Mouse (Mus musculus): ENCODE results near the gene Tyrobp.

The Tyrobp gene

GRCm38 (mm10) chr7:30429327-30429726 lies 15.8 kb downstream of the Tyrobp start:
- no peak for DNase-seq

- no peak for DNase-seq
These were observed 16.6 kb downstream of the Tyrobp start for GRCm38 (mm10) chr7:30430191-30430590.

GRCm38 (mm10) chr7:30431793-30432192 lies 18.2 kb downstream of the Tyrobp start:
- DNase-seq = peak; percentile 53 to 69

- DNase-seq = no peak
These were observed 20.7 kb downstream of the Tyrobp start for GRCm38 (mm10) chr7:30434238-30434637.

- no peak for DNase-seq
These were observed 21.1 kb downstream of the Tyrobp start for GRCm38 (mm10) chr7:30434701-30435100.

GRCm38 (mm10) chr7:30435156-30435555 lies 21.6 kb downstream of the Tyrobp start:
- no peak for DNase-seq

- no peak for DNase-seq
These were observed 23.3 kb downstream of the Tyrobp start for GRCm38 (mm10) chr7:30436879-30437278.

GRCm38 (mm10) chr7:30439734-30440133 lies 26.2 kb downstream of the Tyrobp start:
- DNase-seq = no peak

- peak in 1 of 2 experiments; percentile 57 for DNase-seq
These were observed 27.1 kb downstream of the Tyrobp start for GRCm38 (mm10) chr7:30440697-30441096.

GRCm38 (mm10) chr7:30443696-30444095 lies 30.1 kb downstream of the Tyrobp start:
- no peak for DNase-seq

GRCm38 (mm10) chr7:30444154-30444970 lies 30.8 kb downstream of the Tyrobp start:
- no peak for DNase-seq

GRCm38 (mm10) chr7:30444971-30445751 lies 31.6 kb downstream of the Tyrobp start, which contains the start of gene Aplp1:
TSS of gene Aplp1 (minus strand) at chr7:30445535.
- DNase-seq = peak in 1 of 2 experiments; percentile 53

- no peak for DNase-seq
These were observed 36.7 kb downstream of the Tyrobp start for GRCm38 (mm10) chr7:30450241-30450640.

GRCm38 (mm10) chr7:30453327-30453726 lies 39.8 kb downstream of the Tyrobp start:
- DNase-seq = no peak

- peak; percentile 30 to 50 for DNase-seq
These were observed 40.2 kb downstream of the Tyrobp start for GRCm38 (mm10) chr7:30453766-30454165.

- no peak for DNase-seq
These were observed 40.7 kb downstream of the Tyrobp start for GRCm38 (mm10) chr7:30454259-30454658.

- DNase-seq = no peak
These were observed 42.9 kb downstream of the Tyrobp start for GRCm38 (mm10) chr7:30456487-30456886.

- no peak for DNase-seq
These were observed 43.5 kb downstream of the Tyrobp start for GRCm38 (mm10) chr7:30456911-30457628.

GRCm38 (mm10) chr7:30457629-30458330 lies 44.2 kb downstream of the Tyrobp start, which contains the start of the genes Kirrel2 and Nphs1:
TSS of gene Kirrel2 (minus strand) at chr7:30457690.
TSS of gene Nphs1 (plus strand) at chr7:30458315.
- DNase-seq = no peak

GRCm38 (mm10) chr7:30459484-30459883 lies 45.9 kb downstream of the Tyrobp start:
- no peak for DNase-seq

GRCm38 (mm10) chr7:30463568-30463967 lies 50.0 kb downstream of the Tyrobp start:
- DNase-seq = no peak

GRCm38 (mm10) chr7:30463996-30464395 lies 50.4 kb downstream of the Tyrobp start:
- no peak for DNase-seq
